Mouse (Mus musculus) MEL (cell line): Measurements from ENCODE around the gene Cdh13.

Source experiments
- CTCF ChIP-seq, 3 experiments: IDR thresholded peaks in 2 of 3; conservative IDR thresholded peaks in 1 of 3; 2 replicates each; pipeline ENCODE4 v1.5.1; 2011 to 2012; ENCODE audit warnings: low read length in 3 of 3, low read depth in 2 of 3, mild to moderate bottlenecking in 2 of 3, improper control_type of control experiment in 1 of 3, inconsistent platforms in 1 of 3, mixed read lengths in 1 of 3, moderate library complexity in 1 of 3; ENCODE audit not compliant: control insufficient read depth in 1 of 3, insufficient read depth in 1 of 3, poor library complexity in 1 of 3, severe bottlenecking in 1 of 3
- ETS1 ChIP-seq: IDR thresholded peaks from 2 replicates; pipeline ENCODE4 v1.6.1; 2012; ENCODE audit warnings: low read depth, mild to moderate bottlenecking, inconsistent platforms, low read length, improper control_type of control experiment, moderate library complexity
- GATA1 ChIP-seq: IDR thresholded peaks from 2 replicates; pipeline ENCODE4 v1.6.1; 2011; ENCODE audit warnings: low read depth, low read length, improper control_type of control experiment
- HCFC1 ChIP-seq: IDR thresholded peaks from 2 replicates; pipeline ENCODE4 v1.6.1; 2012; ENCODE audit warnings: low read depth, mild to moderate bottlenecking, inconsistent platforms, low read length, improper control_type of control experiment, moderate library complexity
- MAFK ChIP-seq: IDR thresholded peaks from 2 replicates; pipeline ENCODE4 v1.6.1; 2011; ENCODE audit warnings: low read depth, mild to moderate bottlenecking, low read length, improper control_type of control experiment, borderline replicate concordance
- MAX ChIP-seq: IDR thresholded peaks from 2 replicates; pipeline ENCODE4 v1.6.1; 2011; ENCODE audit warnings: low read length, improper control_type of control experiment
- MEF2A ChIP-seq: IDR thresholded peaks from 2 replicates; pipeline ENCODE4 v1.6.1; 2014; ENCODE audit warnings: low read depth, mild to moderate bottlenecking, inconsistent platforms, low read length, improper control_type of control experiment; ENCODE audit not compliant: poor library complexity, insufficient replicate concordance, severe bottlenecking; ENCODE audit errors: extremely low read depth
- MYC ChIP-seq: IDR thresholded peaks from 2 replicates; pipeline ENCODE4 v1.6.1; 2011; ENCODE audit warnings: low read depth, mild to moderate bottlenecking, low read length, improper control_type of control experiment, moderate library complexity
- POLR2A ChIP-seq, 2 experiments: IDR thresholded peaks; 2 replicates each; pipeline ENCODE4 v1.6.1; 2011 to 2012; ENCODE audit warnings: low read length in 2 of 2, mild to moderate bottlenecking in 2 of 2, control low read depth in 1 of 2, improper control_type of control experiment in 1 of 2, low read depth in 1 of 2, moderate library complexity in 1 of 2; ENCODE audit not compliant: control insufficient read depth in 1 of 2, insufficient read depth in 1 of 2, poor library complexity in 1 of 2

DNA sequence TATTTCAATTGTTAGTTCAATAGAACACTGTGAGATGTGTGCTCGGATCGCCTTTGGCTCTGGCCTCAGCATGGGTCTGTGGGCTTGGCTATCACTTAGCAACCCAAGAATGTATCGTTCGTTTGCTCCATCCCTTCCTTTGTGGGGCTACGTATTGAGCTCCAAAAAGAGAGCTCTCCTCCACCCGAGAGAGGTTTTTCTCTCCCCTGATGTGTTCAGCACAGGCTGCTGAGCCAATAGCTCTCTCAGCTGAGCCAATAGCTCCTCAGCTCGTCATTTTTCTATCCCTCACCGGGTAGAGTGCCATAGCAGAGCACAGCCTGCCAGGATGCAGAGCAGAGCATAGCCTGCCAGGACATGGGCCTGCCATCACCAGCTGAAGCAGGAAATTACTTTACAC lies 345.2 kb downstream of the Cdh13 start:
- TF ChIP-seq CTCF (IDR thresholded peaks at IDR 0.05 in 2 of 3, conservative IDR thresholded peaks at IDR 0.05 in 1 of 3; ENCODE audit: control insufficient read depth in 1 of 3, insufficient read depth in 1 of 3, low read depth in 2 of 3, low read length in 3 of 3, poor library complexity in 1 of 3, severe bottlenecking in 1 of 3) (no peak), GATA1 (no peak), HCFC1 (no peak), MAFK (no peak), ETS1 (no peak), MYC (no peak), POLR2A (IDR thresholded peaks at IDR 0.05; ENCODE audit: control insufficient read depth in 1 of 2, insufficient read depth in 1 of 2, low read depth in 1 of 2, low read length in 2 of 2, poor library complexity in 1 of 2) (no peak), MEF2A (no peak), MAX (no peak)
